Mouse (Mus musculus) liver, embryonic 15.5 days (tissue): ENCODE results near the gene Idh2. TPM values are rescaled to one million over a fixed set of nuclear protein-coding genes. Genes with fewer than 3 reads are reported as not detected.

Source experiments
- ATAC-seq: fragments of 200-750 bp; cut with Nextera tagmentation; 2 replicates; pipeline ENCODE4 v1.8.0; 2017; ENCODE audit warnings: moderate number of reproducible peaks, mild to moderate bottlenecking, moderate library complexity; ENCODE audit not compliant: insufficient read depth
- H3K27ac ChIP-seq: fragments of 300-500 bp; sonication (generic); replicated peaks from 2 replicates; pipeline ENCODE4 v1.5.1; 2015; ENCODE audit warnings: mild to moderate bottlenecking, inconsistent platforms
- H3K27me3 ChIP-seq: fragments of 300-500 bp; sonication (generic); 2 replicates; pipeline ENCODE4 v1.6.1; 2015; ENCODE audit warnings: mild to moderate bottlenecking, inconsistent platforms
- H3K36me3 ChIP-seq: fragments of 300-500 bp; sonication (generic); replicated peaks from 2 replicates; pipeline ENCODE4 v1.6.1; 2015; ENCODE audit warnings: moderate library complexity, mild to moderate bottlenecking, inconsistent platforms
- H3K4me1 ChIP-seq: fragments of 300-500 bp; sonication (generic); replicated peaks from 2 replicates; pipeline ENCODE4 v1.6.1; 2015; ENCODE audit warnings: inconsistent platforms
- H3K4me2 ChIP-seq: fragments of 300-500 bp; sonication (generic); 2 replicates; pipeline ENCODE4 v1.6.1; 2015; ENCODE audit warnings: moderate library complexity, mild to moderate bottlenecking, inconsistent platforms
- H3K4me3 ChIP-seq: fragments of 300-500 bp; sonication (generic); replicated peaks from 2 replicates; pipeline ENCODE4 v1.5.1; 2015; ENCODE audit warnings: mild to moderate bottlenecking, inconsistent platforms
- H3K9ac ChIP-seq: fragments of 300-500 bp; sonication (generic); 2 replicates; pipeline ENCODE4 v1.6.1; 2015; ENCODE audit warnings: moderate library complexity, mild to moderate bottlenecking, inconsistent platforms
- H3K9me3 ChIP-seq: fragments of 300-500 bp; sonication (generic); replicated peaks from 2 replicates; pipeline ENCODE4 v1.6.1; 2016; ENCODE audit warnings: inconsistent platforms
- WGBS: fragments of 180-500 bp; shearing (Covaris S2); methylation state at CpG from one replicate; pipeline ENCODE4 v1.1.7; 2015; ENCODE audit warnings: mixed read lengths; ENCODE audit not compliant: insufficient replicate concordance; 5-methylcytosine and 5-hydroxymethylcytosine counted together
- polyA plus RNA-seq: library from polyadenylated mRNA; unstranded; fragments of >200 nt; fragmentation: Nextera tagmentation; extraction: Ambion mirVana; gene quantifications from 2 replicates; pipeline ENCODE4 v1.2.1, GENCODE M21; 2015

Gene Idh2
- polyA plus RNA-seq = 175 and 206 TPM in 2 replicates

DNA sequence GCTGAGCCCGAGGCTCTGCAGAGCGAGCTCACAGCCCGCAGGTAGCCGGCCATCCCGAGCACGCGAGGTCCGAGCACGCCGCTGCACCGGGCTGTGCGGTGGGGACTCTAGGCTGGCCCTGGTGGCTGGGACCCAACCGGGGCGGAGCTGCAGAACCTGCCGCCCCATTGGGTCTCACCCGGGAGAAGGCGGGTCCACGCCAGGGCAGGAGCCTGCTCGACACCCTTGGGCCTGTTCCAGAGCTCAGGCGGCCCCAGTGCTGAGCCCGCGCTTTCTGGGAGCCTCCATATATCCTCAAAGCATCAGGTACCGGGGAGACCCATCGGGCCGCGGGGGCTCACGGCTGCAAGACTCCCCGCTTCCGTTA lies at the start of gene Idh2:
Gene Idh2 (minus strand): TSS at position 169 of the 367 bp plus-strand sequence.
- peak within 1 kb of the TSS; percentile 82 for H3K9ac ChIP-seq
- WGBS = under 1% methylated on average over 29 of the region's 29 CpGs
- no peaks in the 10 kb centered on the region for H3K27me3 ChIP-seq

DNA sequence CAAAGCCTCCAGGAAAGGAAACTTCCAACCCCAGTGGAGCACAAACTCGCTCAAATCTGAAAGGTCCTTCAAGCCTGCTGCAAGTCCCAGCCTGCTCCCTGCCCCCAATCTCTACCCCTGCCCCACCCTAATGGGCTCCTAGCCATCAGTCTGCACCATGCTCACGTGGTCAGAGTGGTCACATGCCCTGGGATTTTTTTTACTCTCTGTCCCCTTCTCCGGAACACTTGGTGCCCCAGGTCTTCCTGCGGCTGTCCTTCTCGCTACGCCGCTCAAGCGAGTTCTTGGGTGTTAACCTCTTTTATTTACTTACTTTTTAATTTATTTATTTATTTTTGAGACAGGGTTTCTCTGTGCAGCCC lies 45.7 kb upstream of the Idh2 start:
- H3K9ac ChIP-seq = no peak overlapping the region
- H3K4me2 ChIP-seq = no peak overlapping the region
- H3K4me3 ChIP-seq = no peak overlapping the region
- no peaks in the 10 kb centered on the region for H3K36me3 ChIP-seq
- no peak for ATAC-seq
- H3K4me1 ChIP-seq = peaks cover 36% of the 10 kb centered on the region
- no peak overlapping the region for H3K27ac ChIP-seq
- whole genome bisulfite sequencing = 69% methylated on average over 8 of the region's 8 CpGs
- no peaks in the 10 kb centered on the region for H3K9me3 ChIP-seq
- peaks cover 9% of the 10 kb centered on the region for H3K27me3 ChIP-seq

More for the DNA sequence above, at the start of gene Idh2:
- peak within 1 kb of the TSS; percentile 100 for H3K4me2 ChIP-seq
- peak within 1 kb of the TSS; percentile 79 for H3K27ac ChIP-seq
- H3K4me1 ChIP-seq = peaks cover 65% of the 10 kb centered on the region
- no peaks in the 10 kb centered on the region for H3K36me3 ChIP-seq
- H3K4me3 ChIP-seq = peak within 1 kb of the TSS; percentile 80
- ATAC-seq = peak; percentile 98
- no peaks in the 10 kb centered on the region for H3K9me3 ChIP-seq

DNA sequence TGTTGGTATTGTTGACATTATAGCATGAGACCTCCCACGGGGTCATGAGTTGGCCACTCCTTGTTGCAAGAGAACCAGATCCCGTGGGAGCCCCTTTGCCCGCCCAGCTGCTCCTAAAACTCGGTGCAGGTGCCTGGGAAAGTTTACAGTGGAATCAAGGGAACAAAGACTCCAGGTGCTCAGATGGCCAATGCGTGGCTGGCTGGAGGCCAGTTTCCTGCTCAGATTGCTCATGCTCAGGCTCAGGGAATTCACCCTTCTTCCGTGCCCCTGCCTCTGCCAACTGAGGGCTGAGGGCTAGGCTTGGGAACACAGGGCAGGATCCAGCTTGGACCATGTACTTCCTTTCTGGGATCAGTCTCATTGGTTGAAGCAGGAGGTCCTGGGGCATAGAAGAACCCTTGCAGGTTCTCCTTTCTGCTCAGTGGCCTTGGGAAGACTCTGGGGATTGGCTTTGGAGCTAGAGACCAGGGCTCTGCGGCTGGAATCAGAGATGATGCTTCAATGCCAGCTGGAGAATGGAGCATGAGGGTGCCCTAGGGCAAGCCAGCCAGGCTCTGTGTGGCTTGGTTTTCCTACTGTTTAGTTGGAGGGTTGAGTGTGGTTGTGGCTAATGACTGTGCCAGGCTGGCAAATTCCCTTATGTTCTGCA lies 45.2 kb upstream of the Idh2 start:
- Histone ChIP-seq H3K9ac (no peak overlapping the region), H3K27me3 (peaks cover 9% of the 10 kb centered on the region), H3K4me3 (no peak overlapping the region), H3K9me3 (no peaks in the 10 kb centered on the region), H3K36me3 (no peaks in the 10 kb centered on the region), H3K27ac (no peak overlapping the region), H3K4me1 (peaks cover 38% of the 10 kb centered on the region), H3K4me2 (no peak overlapping the region)
- 60% methylated on average over 7 of the region's 7 CpGs for WGBS
- ATAC-seq = no peak

DNA sequence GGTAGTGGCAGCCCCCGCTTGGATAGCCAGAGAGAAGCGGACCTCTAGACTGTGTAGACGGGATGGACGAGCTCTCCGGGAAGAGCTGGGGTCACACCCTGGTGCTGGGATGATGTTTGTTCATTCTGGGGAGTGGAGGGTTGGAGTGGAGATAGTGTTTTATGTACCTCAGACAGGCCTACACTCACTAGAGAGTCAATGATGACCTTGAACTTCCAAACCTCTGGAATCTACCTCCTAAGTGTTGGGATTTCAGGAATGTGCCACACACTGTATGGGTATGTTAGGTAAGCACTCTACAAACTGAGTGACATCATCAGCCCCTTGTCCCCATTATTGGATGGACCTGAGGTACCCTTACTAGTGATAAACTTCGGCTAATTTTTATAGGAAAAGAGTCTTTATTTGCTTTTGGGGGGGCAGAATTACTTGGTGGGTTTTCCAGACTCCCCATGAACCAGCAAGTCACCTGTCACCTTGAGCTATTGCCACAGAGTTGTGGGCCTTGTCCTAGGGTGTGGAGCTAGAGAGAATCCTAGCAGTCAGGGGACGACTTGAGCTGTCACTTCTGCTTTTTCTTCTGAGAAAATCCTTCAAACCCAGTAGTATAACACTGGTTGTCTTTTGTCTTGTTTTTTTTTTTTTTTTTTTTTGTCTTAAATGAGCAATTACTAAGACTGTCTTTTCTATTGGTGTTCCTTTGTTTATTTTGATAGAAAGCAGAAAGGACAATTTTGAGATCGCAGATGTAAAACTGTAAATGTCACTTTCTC lies 43.5 kb upstream of the Idh2 start:
- no peak for ATAC-seq
- peaks cover 49% of the 10 kb centered on the region for H3K4me1 ChIP-seq

DNA sequence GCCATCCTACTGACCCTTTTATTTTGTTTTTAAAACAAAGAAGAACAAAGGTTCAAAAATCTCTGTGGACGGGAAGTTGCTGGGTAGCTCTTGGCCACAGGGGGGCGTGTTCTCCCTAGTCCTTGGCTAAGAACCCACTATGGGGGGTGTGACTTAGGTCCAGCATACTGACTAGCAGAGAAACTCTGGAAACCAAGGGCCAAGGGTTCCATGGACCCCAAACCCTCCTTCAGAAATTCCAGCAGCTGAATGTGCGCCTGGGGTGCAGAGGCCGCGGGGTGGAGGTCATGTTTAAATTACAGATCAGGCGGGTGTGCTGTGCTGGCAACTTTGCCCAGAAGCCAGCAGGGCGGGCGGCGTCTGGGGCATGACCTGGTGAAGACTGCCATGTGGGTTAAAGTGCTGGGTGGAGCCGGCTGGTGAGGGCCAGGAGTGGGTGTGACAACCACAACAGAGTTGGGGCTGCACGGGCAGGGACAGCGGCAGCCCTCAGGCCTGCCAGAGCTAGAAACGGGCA lies 41.6 kb upstream of the Idh2 start:
- no peaks in the 10 kb centered on the region for H3K9me3 ChIP-seq
- peak overlapping the region; percentile 33; the same call in 1 of the 2 replicates for H3K9ac ChIP-seq
- peaks cover 9% of the 10 kb centered on the region for H3K27me3 ChIP-seq
- H3K27ac ChIP-seq = peak overlapping the region; percentile 83
- ATAC-seq = peak; percentile 94
- H3K36me3 ChIP-seq = no peaks in the 10 kb centered on the region
- H3K4me3 ChIP-seq = 0 out of 2 replicates have a peak overlapping the region, but pooled peaks have one; percentile 5
- peak overlapping the region; percentile 67 for H3K4me2 ChIP-seq
- H3K4me1 ChIP-seq = peaks cover 55% of the 10 kb centered on the region
- WGBS = 35% methylated on average over 13 of the region's 13 CpGs

More for the DNA sequence above, 43.5 kb upstream of the Idh2 start:
- Histone ChIP-seq H3K27me3 (peaks cover 9% of the 10 kb centered on the region), H3K27ac (peak overlapping the region; percentile 83; the same call in 1 of the 2 replicates), H3K36me3 (no peaks in the 10 kb centered on the region), H3K9me3 (no peaks in the 10 kb centered on the region), H3K9ac (no peak overlapping the region), H3K4me3 (no peak overlapping the region), H3K4me2 (no peak overlapping the region)
- whole genome bisulfite sequencing = 70% methylated on average over 8 of the region's 8 CpGs

DNA sequence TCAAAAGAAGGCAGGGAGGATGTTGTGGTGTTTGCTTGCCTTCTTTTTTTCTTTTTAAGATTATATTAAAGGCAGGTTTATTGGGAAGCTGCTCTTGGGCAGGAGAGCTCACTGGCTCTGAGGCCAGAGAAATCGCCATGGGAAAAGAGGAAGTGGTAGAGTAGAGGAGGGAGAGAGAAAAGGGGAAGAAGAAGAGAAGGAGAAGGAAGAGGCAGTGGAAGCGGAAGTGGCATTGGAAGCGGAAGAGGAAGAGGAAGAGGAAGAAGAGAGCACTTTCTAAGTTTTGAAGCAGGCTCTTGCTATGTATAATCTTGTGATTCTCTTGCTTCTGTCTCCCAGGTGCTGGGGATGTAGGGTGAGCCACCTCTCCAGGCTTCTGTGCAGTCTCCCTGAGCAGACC lies 39.5 kb upstream of the Idh2 start:
- Histone ChIP-seq H3K9me3 (no peaks in the 10 kb centered on the region), H3K36me3 (no peaks in the 10 kb centered on the region), H3K4me2 (no peak overlapping the region), H3K9ac (0 out of 2 replicates have a peak overlapping the region, but pooled peaks have one; percentile 23), H3K27ac (0 out of 2 replicates have a peak overlapping the region, but pooled peaks have one; percentile 7), H3K4me3 (no peak overlapping the region), H3K4me1 (peaks cover 53% of the 10 kb centered on the region), H3K27me3 (no peaks in the 10 kb centered on the region)
- WGBS = 46% methylated on average over 3 of the region's 3 CpGs
- no peak for ATAC-seq

DNA sequence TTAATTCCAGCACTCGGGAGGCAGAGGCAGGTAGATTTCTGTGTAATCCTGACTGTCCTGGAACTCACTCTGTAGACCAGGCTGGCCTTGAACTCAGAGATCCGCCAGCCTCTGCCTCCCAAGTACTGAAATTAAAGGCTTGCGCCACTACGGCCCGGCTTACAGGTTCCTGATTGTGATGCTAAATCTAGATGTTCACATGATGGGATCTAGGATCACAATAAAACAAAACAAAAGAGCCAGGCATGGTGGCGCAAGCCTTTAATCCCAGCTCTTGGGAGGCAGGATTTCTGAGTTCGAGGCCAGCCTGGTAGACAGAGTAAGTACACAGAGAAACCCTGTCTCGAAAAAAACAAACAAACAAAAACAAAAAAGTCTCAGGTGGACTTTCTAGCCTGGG lies 37.6 kb upstream of the Idh2 start:
- H3K4me2 ChIP-seq = no peak overlapping the region
- H3K36me3 ChIP-seq = no peaks in the 10 kb centered on the region
- no peak overlapping the region for H3K4me3 ChIP-seq
- peaks cover 55% of the 10 kb centered on the region for H3K4me1 ChIP-seq
- no peaks in the 10 kb centered on the region for H3K9me3 ChIP-seq
- 81% methylated on average over 8 of the region's 8 CpGs for WGBS
- H3K27ac ChIP-seq = no peak overlapping the region
- no peak overlapping the region for H3K9ac ChIP-seq
- ATAC-seq = no peak
- H3K27me3 ChIP-seq = no peaks in the 10 kb centered on the region

DNA sequence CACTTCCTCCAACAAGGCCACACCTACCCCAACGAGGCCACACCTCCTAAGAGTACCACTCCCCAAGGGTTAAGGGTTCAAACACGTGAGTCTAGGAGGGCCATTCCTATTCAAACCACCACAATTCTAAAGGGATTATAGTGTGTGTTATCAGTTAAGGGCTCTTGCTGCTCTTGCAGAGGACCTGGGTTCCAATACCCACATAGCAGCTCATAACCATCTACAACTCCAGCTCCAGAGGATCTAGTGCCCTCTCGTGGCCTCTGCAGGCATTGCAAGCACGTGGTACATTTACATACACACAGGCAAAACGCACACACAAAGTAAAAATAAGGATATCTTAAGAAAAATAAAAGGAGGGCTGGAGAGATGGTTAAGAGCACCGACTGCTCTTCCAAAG lies 37.0 kb upstream of the Idh2 start:
- no peaks in the 10 kb centered on the region for H3K27me3 ChIP-seq
- ATAC-seq = no peak
- no peak overlapping the region for H3K9ac ChIP-seq
- peaks cover 54% of the 10 kb centered on the region for H3K4me1 ChIP-seq
- no peak overlapping the region for H3K27ac ChIP-seq
- H3K4me2 ChIP-seq = no peak overlapping the region
- no peaks in the 10 kb centered on the region for H3K9me3 ChIP-seq
- H3K4me3 ChIP-seq = no peak overlapping the region
- H3K36me3 ChIP-seq = no peaks in the 10 kb centered on the region
- 59% methylated on average over 6 of the region's 6 CpGs for WGBS

DNA sequence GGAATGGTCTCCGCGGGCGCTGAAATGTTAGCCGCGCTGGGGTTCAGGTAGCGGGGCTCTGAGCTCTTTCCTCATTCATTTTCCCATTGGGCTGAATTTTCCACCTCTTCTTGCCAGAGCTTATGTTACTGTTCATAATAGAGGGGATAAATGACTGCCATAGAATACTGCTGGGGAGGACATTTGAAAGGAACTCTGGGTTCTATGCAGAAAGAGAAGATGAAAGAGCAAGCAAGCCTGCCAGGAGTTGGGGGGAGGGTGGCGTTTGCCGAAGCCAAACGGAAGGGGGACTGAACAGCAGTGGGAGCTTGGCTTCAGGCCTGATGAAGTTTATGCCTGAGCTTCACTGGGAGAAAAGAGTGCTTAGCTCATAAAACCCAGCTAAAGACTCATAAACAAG lies 34.2 kb upstream of the Idh2 start:
- Histone ChIP-seq H3K27ac (peak overlapping the region; percentile 48; the same call in 1 of the 2 replicates), H3K4me3 (no peak overlapping the region), H3K9me3 (no peaks in the 10 kb centered on the region), H3K27me3 (no peaks in the 10 kb centered on the region), H3K36me3 (no peaks in the 10 kb centered on the region), H3K4me2 (no peak overlapping the region), H3K4me1 (peaks cover 57% of the 10 kb centered on the region), H3K9ac (no peak overlapping the region)
- 70% methylated on average over 9 of the region's 9 CpGs for WGBS
- no peak for ATAC-seq

DNA sequence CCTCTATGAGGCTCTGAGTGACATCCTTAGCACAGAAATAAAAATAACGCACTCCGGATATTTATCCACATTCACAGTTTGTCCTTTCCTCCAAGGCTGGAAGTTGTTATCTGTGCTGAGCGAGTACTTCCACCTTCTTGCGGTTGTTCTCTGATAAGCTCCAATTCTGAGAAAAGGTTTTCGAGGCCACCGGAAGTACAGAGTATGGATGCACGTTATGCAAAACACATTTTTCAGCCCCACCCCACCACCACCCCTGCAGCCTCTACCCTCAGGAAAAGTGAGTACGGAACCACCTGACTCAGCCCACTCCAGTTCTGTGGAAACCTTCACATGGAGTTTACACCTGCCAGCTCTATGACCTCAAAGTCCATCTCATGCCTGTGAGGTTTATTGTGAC lies 30.9 kb upstream of the Idh2 start:
- Histone ChIP-seq H3K27me3 (no peaks in the 10 kb centered on the region), H3K9ac (peak overlapping the region; percentile 44; the same call in 1 of the 2 replicates), H3K4me3 (peak overlapping the region; percentile 13), H3K36me3 (no peaks in the 10 kb centered on the region), H3K4me1 (peaks cover 70% of the 10 kb centered on the region), H3K4me2 (peak overlapping the region; percentile 47), H3K9me3 (no peaks in the 10 kb centered on the region), H3K27ac (peak overlapping the region; percentile 94)
- peak; percentile 92 for ATAC-seq
- 12% methylated on average over 8 of the region's 8 CpGs for WGBS

DNA sequence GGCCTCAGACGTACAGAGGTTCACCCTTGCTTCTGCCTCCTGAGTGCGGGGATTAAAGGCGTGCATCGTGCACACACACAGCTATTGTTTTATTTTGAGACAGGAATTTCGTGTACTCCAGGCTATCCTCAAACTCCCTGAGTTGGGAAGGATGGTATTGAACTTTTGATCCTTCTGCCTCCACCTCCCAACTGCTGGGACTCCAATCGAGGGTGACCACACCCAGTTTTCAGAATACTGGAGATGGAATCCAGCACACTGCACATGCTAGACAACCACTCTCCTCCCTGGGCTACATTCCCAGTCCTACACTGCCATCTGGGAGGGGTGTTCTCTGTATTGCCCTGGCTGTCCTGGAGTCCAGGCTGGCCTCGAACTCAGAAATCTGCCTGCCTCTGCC lies 29.5 kb upstream of the Idh2 start:
- Histone ChIP-seq H3K9ac (peak overlapping the region; percentile 32; the same call in 1 of the 2 replicates), H3K27ac (peak overlapping the region; percentile 94), H3K4me3 (no peak overlapping the region), H3K4me2 (peak overlapping the region; percentile 15; the same call in 1 of the 2 replicates), H3K27me3 (no peaks in the 10 kb centered on the region), H3K36me3 (no peaks in the 10 kb centered on the region), H3K9me3 (no peaks in the 10 kb centered on the region), H3K4me1 (peaks cover 75% of the 10 kb centered on the region)
- 68% methylated on average over 7 of the region's 7 CpGs for WGBS
- no peak for ATAC-seq
